Mouse (Mus musculus) c-Kit-positive CD71-positive TER-119-negative erythroid progenitor cells, embryonic 14.5 days (primary cell): ENCODE measurements around the gene Adat3.
A peak's percentile ranks its signal among the peaks of the same experiment; 100 is the strongest.

Experiments
- DNase-seq: peaks from one replicate; pipeline ENCODE4 v3.0.0-alpha.2; 2013; ENCODE audit warnings: low read depth

Gene Adat3

GRCm38 (mm10) chr10:80653156-80653720, 50.6 kb downstream of the Adat3 start:
- DNase-seq = no peak

- no peak for DNase-seq
Observed at GRCm38 (mm10) chr10:80654866-80655265, 52.2 kb downstream of the Adat3 start.

- no peak for DNase-seq
Observed at GRCm38 (mm10) chr10:80655406-80656129, 52.9 kb downstream of the Adat3 start.

GRCm38 (mm10) chr10:80656130-80656862, 53.6 kb downstream of the Adat3 start:
- DNase-seq = peak; percentile 92

- peak; percentile 48 for DNase-seq
Observed at GRCm38 (mm10) chr10:80656863-80657623, 54.4 kb downstream of the Adat3 start, which contains the start of gene Btbd2. Gene Btbd2 (minus strand): TSS chr10:80657071.
